Mouse (Mus musculus) spleen, adult 2 months (tissue): ENCODE measurements around the gene Sema3a.

Experiments used
- CTCF ChIP-seq: fragments of 200-500 bp; IDR thresholded peaks from 2 replicates; pipeline ENCODE4 v1.5.1; 2011; ENCODE audit warnings: mild to moderate bottlenecking, inconsistent platforms; ENCODE audit not compliant: insufficient read depth, insufficient read length, insufficient replicate concordance; ENCODE audit errors: extremely low read depth
- POLR2A ChIP-seq: fragments of 200-500 bp; IDR thresholded peaks from 2 replicates; pipeline ENCODE4 v1.6.1; 2011; ENCODE audit warnings: low read depth, low read length, inconsistent platforms

- TF ChIP-seq POLR2A (no peak), CTCF (no peak)
Measured at GRCm38 (mm10) chr5:13460182-13461001, 335.2 kb downstream of the Sema3a start.
